Mouse (Mus musculus) macrophage (primary cell): ENCODE results near the gene Tmem150a. TPM values are rescaled to one million over a fixed set of nuclear protein-coding genes. Genes with fewer than 3 reads are reported as not detected.
A peak's percentile ranks its signal among the peaks of the same experiment; 100 is the strongest.

Experiments
- H3K27ac ChIP-seq: fragments of 350-480 bp; formaldehyde crosslinking; 2 replicates; pipeline ENCODE4 v1.9.0; 2021
- H3K36me3 ChIP-seq: fragments of 350-480 bp; formaldehyde crosslinking; 2 replicates; pipeline ENCODE4 v1.9.0; 2021; ENCODE audit errors: inconsistent target
- H3K4me3 ChIP-seq: fragments of 350-480 bp; formaldehyde crosslinking; 2 replicates; pipeline ENCODE4 v1.9.0; 2021; ENCODE audit errors: inconsistent target
- H3K79me2 ChIP-seq: fragments of 350-480 bp; formaldehyde crosslinking; 2 replicates; pipeline ENCODE4 v1.9.0; 2021; ENCODE audit errors: inconsistent target
- WGBS: methylation state at CpG from one replicate; pipeline ENCODE4 v1.1.7; 2026; ENCODE audit warnings: inconsistent platforms; ENCODE audit not compliant: missing documents; 5-methylcytosine and 5-hydroxymethylcytosine counted together
- polyA plus RNA-seq: library from polyadenylated mRNA; stranded (reverse); fragments of 250-400 nt; gene quantifications from 3 replicates; pipeline ENCODE4 v1.2.4, GENCODE M21; 2018; ENCODE audit warnings: inconsistent platforms

The Tmem150a gene
- polyA plus RNA-seq, 1 experiment from 2014 or later: 8.2 TPM

GRCm38 (mm10) chr6:72388791-72389329, 33.6 kb downstream of the Tmem150a start:
- Histone ChIP-seq H3K79me2 (peaks cover 37% of the 10 kb centered on the region), H3K4me3 (peak overlapping the region; percentile 88), H3K36me3 (peaks cover 42% of the 10 kb centered on the region), H3K27ac (peak overlapping the region; percentile 96)
- WGBS: 43% methylated on average over 5 of the region's 6 CpGs

- peaks cover 37% of the 10 kb centered on the region for H3K79me2 ChIP-seq
- H3K4me3 ChIP-seq: peak overlapping the region; percentile 88
- H3K27ac ChIP-seq: peak overlapping the region; percentile 96
- peaks cover 41% of the 10 kb centered on the region for H3K36me3 ChIP-seq
- 2% methylated on average over 13 of the region's 13 CpGs for WGBS
These were observed 34.3 kb downstream of the Tmem150a start for GRCm38 (mm10) chr6:72389471-72389940.

- Histone ChIP-seq H3K79me2 (peaks cover 37% of the 10 kb centered on the region), H3K4me3 (peak within 1 kb of the TSS; percentile 88), H3K27ac (peak within 1 kb of the TSS; percentile 96), H3K36me3 (peaks cover 34% of the 10 kb centered on the region)
- WGBS: under 1% methylated on average over 33 of the region's 33 CpGs
These were observed 34.9 kb downstream of the Tmem150a start, which contains the start of gene Vamp8 for GRCm38 (mm10) chr6:72389941-72390771. Vamp8 (minus strand) TSS chr6:72390703.

- WGBS: 38% methylated on average over 11 of the region's 12 CpGs
- Histone ChIP-seq H3K4me3 (peak overlapping the region; percentile 88), H3K36me3 (peaks cover 26% of the 10 kb centered on the region)
These were observed 35.7 kb downstream of the Tmem150a start for GRCm38 (mm10) chr6:72390795-72391521.

GRCm38 (mm10) chr6:72392341-72392740, 37.1 kb downstream of the Tmem150a start:
- peaks cover 16% of the 10 kb centered on the region for H3K36me3 ChIP-seq
- peaks cover 36% of the 10 kb centered on the region for H3K79me2 ChIP-seq
- H3K4me3 ChIP-seq: no peak overlapping the region
- H3K27ac ChIP-seq: no peak overlapping the region
- 98% methylated on average over 4 of the region's 5 CpGs for WGBS

More at GRCm38 (mm10) chr6:72390795-72391521, 35.7 kb downstream of the Tmem150a start:
- H3K79me2 ChIP-seq: peaks cover 37% of the 10 kb centered on the region
- peak overlapping the region; percentile 96 for H3K27ac ChIP-seq

- Histone ChIP-seq H3K36me3 (no peaks in the 10 kb centered on the region), H3K4me3 (no peak overlapping the region), H3K27ac (no peak overlapping the region), H3K79me2 (no peaks in the 10 kb centered on the region)
- 91% methylated on average over 7 of the region's 10 CpGs for WGBS
These were observed 41.6 kb downstream of the Tmem150a start for GRCm38 (mm10) chr6:72396837-72397251.

- 89% methylated on average over 2 of the region's 2 CpGs for WGBS
- no peak overlapping the region for H3K27ac ChIP-seq
- no peak overlapping the region for H3K4me3 ChIP-seq
These were observed 44.7 kb downstream of the Tmem150a start for GRCm38 (mm10) chr6:72399967-72400366.

GRCm38 (mm10) chr6:72401875-72402274, 46.6 kb downstream of the Tmem150a start:
- no peaks in the 10 kb centered on the region for H3K36me3 ChIP-seq
- 19% methylated on average over 7 of the region's 7 CpGs for WGBS
- no peak overlapping the region for H3K27ac ChIP-seq
- H3K79me2 ChIP-seq: no peaks in the 10 kb centered on the region
- H3K4me3 ChIP-seq: no peak overlapping the region

More at GRCm38 (mm10) chr6:72399967-72400366, 44.7 kb downstream of the Tmem150a start:
- H3K79me2 ChIP-seq: no peaks in the 10 kb centered on the region
- no peaks in the 10 kb centered on the region for H3K36me3 ChIP-seq

GRCm38 (mm10) chr6:72405356-72405755, 50.1 kb downstream of the Tmem150a start:
- Histone ChIP-seq H3K36me3 (no peaks in the 10 kb centered on the region), H3K4me3 (no peak overlapping the region), H3K27ac (no peak overlapping the region), H3K79me2 (no peaks in the 10 kb centered on the region)
- WGBS: 98% methylated on average over 7 of the region's 7 CpGs

- Histone ChIP-seq H3K4me3 (no peak overlapping the region), H3K36me3 (no peaks in the 10 kb centered on the region), H3K79me2 (no peaks in the 10 kb centered on the region), H3K27ac (no peak overlapping the region)
- WGBS: 0% methylated on average over 4 of the region's 5 CpGs
These were observed 51.9 kb downstream of the Tmem150a start for GRCm38 (mm10) chr6:72407119-72407518.

Other genes starting within 250 kb of the Tmem150a start
- gene Atoh8, start 119.9 kb upstream of the Tmem150a start, polyA plus RNA-seq: not detected in 3 replicates
- not detected in 3 replicates for gene Sftpb, start 50.8 kb upstream of the Tmem150a start, polyA plus RNA-seq
- 22.3 to 31.3 TPM (median 30.3 TPM) in 3 replicates for gene Usp39, start 10.3 kb upstream of the Tmem150a start, polyA plus RNA-seq
- 16.4 to 24.8 TPM (median 19.7 TPM) in 3 replicates for gene 0610030E20Rik, start 8.1 kb upstream of the Tmem150a start, polyA plus RNA-seq
- 78.5 to 103 TPM (median 89.0 TPM) in 3 replicates for gene Rnf181, start 11.5 kb downstream of the Tmem150a start, polyA plus RNA-seq
- 4.9 to 8.1 TPM (median 6.9 TPM) in 3 replicates for gene Vamp5, start 25.0 kb downstream of the Tmem150a start, polyA plus RNA-seq
- 344 to 401 TPM (median 347 TPM) in 3 replicates for gene Vamp8, start 35.3 kb downstream of the Tmem150a start, polyA plus RNA-seq
- 7.0 to 9.8 TPM (median 7.8 TPM) in 3 replicates for gene Ggcx, start 58.9 kb downstream of the Tmem150a start, polyA plus RNA-seq
- gene Mat2a, start 84.1 kb downstream of the Tmem150a start, polyA plus RNA-seq: 97.5 to 182 TPM (median 98.5 TPM) in 3 replicates
- gene Sh2d6, start 166.3 kb downstream of the Tmem150a start, polyA plus RNA-seq: 0.20 to 0.46 TPM (median 0.26 TPM) in 3 replicates
- 672 to 1,184 TPM (median 744 TPM) in 3 replicates for gene Capg, start 188.9 kb downstream of the Tmem150a start, polyA plus RNA-seq
- 5.0 to 8.4 TPM (median 7.3 TPM) in 3 replicates for gene Elmod3, start 243.0 kb downstream of the Tmem150a start, polyA plus RNA-seq
- 6.6 to 12.3 TPM (median 8.4 TPM) in 3 replicates for gene Retsat, start 243.0 kb downstream of the Tmem150a start, polyA plus RNA-seq